Mouse (Mus musculus): ENCODE data around the gene Evl. TPM values are rescaled to one million over a fixed set of nuclear protein-coding genes. Genes with fewer than 3 reads are reported as not detected.

Evl gene
- total and polyA plus RNA-seq, 2 experiments from 2014 or later = 230 to 285 TPM

- Histone ChIP-seq H3K4me3 (ENCODE audit: low read depth, low read length) (no peak overlapping the region), H3K9me3 (ENCODE audit: low read length) (no peaks in the 10 kb centered on the region), H3K4me1 (ENCODE audit: insufficient read depth, low read length) (no peaks in the 10 kb centered on the region), H3K4me2 (ENCODE audit: low read depth, low read length, poor library complexity, severe bottlenecking) (no peak overlapping the region), H3K36me3 (ENCODE audit: insufficient read depth, low read length) (peaks cover 42% of the 10 kb centered on the region), H3K27ac (ENCODE audit: low read depth, low read length) (no peak overlapping the region), H3K27me3 (ENCODE audit: insufficient read depth, low read length) (no peaks in the 10 kb centered on the region), H3K9ac (replicated peaks; ENCODE audit: low read length, poor library complexity, severe bottlenecking) (no peak overlapping the region)
- TF ChIP-seq CTCF (IDR thresholded peaks at IDR 0.05) = peak; percentile 57
- 73% methylated on average over 6 of the region's 6 CpGs for WGBS
- peak; percentile 19 for DNase-seq (ENCODE audit: low spot score)
- no peak for ATAC-seq (ENCODE audit: low FRiP score)
Observed at GRCm38 (mm10) chr12:108686926-108687325, 132.4 kb downstream of the Evl start.

DNA sequence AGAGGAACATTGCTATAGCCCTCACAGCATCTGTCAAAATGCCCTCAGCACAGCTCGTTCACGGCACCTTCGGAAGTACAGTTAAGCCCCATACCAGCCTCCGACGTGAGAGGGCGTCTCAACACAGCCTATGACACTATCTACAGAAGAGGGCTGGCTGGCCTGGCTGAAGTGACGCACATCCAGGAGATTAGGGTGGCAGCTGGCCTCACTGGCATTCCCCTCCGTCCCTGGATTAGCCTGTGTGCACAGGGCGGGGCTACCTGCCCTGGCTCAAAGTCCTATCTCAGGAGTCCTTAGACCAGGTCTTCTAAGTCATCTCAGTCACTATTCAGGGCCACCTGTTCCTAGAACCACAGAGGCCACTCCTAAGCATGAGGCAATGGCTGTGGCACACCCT is 134.6 kb downstream of the Evl start:
- H3K4me1 ChIP-seq (ENCODE audit: insufficient read depth, low read length) = no peaks in the 10 kb centered on the region
- ATAC-seq (ENCODE audit: low FRiP score) = no peak
- H3K27ac ChIP-seq (ENCODE audit: low read depth, low read length) = no peak overlapping the region
- no peaks in the 10 kb centered on the region for H3K27me3 ChIP-seq (ENCODE audit: insufficient read depth, low read length)
- H3K9ac ChIP-seq (replicated peaks; ENCODE audit: low read length, poor library complexity, severe bottlenecking) = no peak overlapping the region
- peaks cover 22% of the 10 kb centered on the region for H3K36me3 ChIP-seq (ENCODE audit: insufficient read depth, low read length)
- H3K4me3 ChIP-seq (ENCODE audit: low read depth, low read length) = no peak overlapping the region
- WGBS = 90% methylated on average over 9 of the region's 9 CpGs
- no peak for TF ChIP-seq CTCF (IDR thresholded peaks at IDR 0.05)
- H3K9me3 ChIP-seq (ENCODE audit: low read length) = no peaks in the 10 kb centered on the region
- no peak for DNase-seq (ENCODE audit: low spot score)
- no peak overlapping the region for H3K4me2 ChIP-seq (ENCODE audit: low read depth, low read length, poor library complexity, severe bottlenecking)

DNA sequence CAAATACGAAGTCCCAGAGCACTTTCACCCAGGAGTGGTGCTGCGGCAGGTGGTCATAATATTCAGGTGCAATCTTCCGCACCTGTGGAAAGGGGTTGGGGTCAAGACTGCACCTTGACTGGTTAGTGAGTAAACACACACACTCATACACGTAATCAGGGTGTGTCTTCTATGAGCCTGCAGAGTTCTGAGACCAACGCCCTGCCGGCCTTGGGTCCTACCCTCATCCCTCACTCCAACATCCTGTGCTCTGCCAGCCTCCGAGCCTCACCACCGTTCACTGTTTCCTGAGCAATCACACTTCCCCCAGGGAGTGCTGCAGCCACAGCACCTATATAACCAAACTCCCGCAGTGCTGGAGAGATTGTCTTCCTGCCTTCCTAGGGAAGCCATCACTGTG is 136.0 kb downstream of the Evl start:
- Histone ChIP-seq H3K27me3 (ENCODE audit: insufficient read depth, low read length) (no peaks in the 10 kb centered on the region), H3K9me3 (ENCODE audit: low read length) (no peaks in the 10 kb centered on the region), H3K4me1 (ENCODE audit: insufficient read depth, low read length) (no peaks in the 10 kb centered on the region), H3K36me3 (ENCODE audit: insufficient read depth, low read length) (peaks cover 14% of the 10 kb centered on the region), H3K27ac (ENCODE audit: low read depth, low read length) (no peak overlapping the region), H3K9ac (replicated peaks; ENCODE audit: low read length, poor library complexity, severe bottlenecking) (no peak overlapping the region), H3K4me2 (ENCODE audit: low read depth, low read length, poor library complexity, severe bottlenecking) (no peak overlapping the region), H3K4me3 (ENCODE audit: low read depth, low read length) (no peak overlapping the region)
- no peak for TF ChIP-seq CTCF (IDR thresholded peaks at IDR 0.05)
- WGBS = 84% methylated on average over 9 of the region's 9 CpGs
- no peak for ATAC-seq (ENCODE audit: low FRiP score)
- DNase-seq (ENCODE audit: low spot score) = no peak

DNA sequence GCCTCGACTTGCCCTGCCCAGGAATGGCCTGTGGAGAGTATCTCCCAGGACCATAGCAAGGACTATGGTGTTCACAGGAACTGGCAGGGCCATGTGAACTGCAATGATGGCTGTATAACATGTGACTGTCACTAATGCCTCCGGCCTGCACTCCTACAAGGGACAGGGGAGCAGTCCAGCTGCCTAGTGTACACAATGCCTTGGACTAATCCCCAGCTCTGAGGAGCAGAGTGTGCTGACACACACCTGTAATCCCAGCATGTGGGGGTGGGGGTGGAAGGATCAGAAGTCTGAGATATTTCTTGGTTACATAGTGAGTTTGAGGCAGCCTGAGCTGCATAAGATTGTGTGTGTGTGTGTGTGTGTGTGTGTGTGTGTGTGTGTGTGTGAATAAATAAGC is 139.1 kb downstream of the Evl start:
- no peak overlapping the region for H3K4me2 ChIP-seq (ENCODE audit: low read depth, low read length, poor library complexity, severe bottlenecking)
- 67% methylated on average over 2 of the region's 2 CpGs for WGBS
- no peak overlapping the region for H3K9ac ChIP-seq (replicated peaks; ENCODE audit: low read length, poor library complexity, severe bottlenecking)
- ATAC-seq (ENCODE audit: low FRiP score) (no peak), DNase-seq (ENCODE audit: low spot score) (no peak)
- H3K27ac ChIP-seq (ENCODE audit: low read depth, low read length) = no peak overlapping the region
- H3K9me3 ChIP-seq (ENCODE audit: low read length) = no peaks in the 10 kb centered on the region
- no peak overlapping the region for H3K4me3 ChIP-seq (ENCODE audit: low read depth, low read length)
- H3K27me3 ChIP-seq (ENCODE audit: insufficient read depth, low read length) = no peaks in the 10 kb centered on the region
- no peaks in the 10 kb centered on the region for H3K4me1 ChIP-seq (ENCODE audit: insufficient read depth, low read length)
- peaks cover under 1% of the 10 kb centered on the region; the same call in 1 of the 2 replicates for H3K36me3 ChIP-seq (ENCODE audit: insufficient read depth, low read length)
- TF ChIP-seq CTCF (IDR thresholded peaks at IDR 0.05) = no peak

GRCm38 (mm10) chr12:108694223-108694622 is 139.7 kb downstream of the Evl start:
- no peak for ATAC-seq (ENCODE audit: low FRiP score)

GRCm38 (mm10) chr12:108698697-108699471 is 144.4 kb downstream of the Evl start:
- ATAC-seq (ENCODE audit: low FRiP score) = no peak
- Histone ChIP-seq H3K4me3 (ENCODE audit: low read depth, low read length) (no peak overlapping the region), H3K9ac (replicated peaks; ENCODE audit: low read length, poor library complexity, severe bottlenecking) (no peak overlapping the region), H3K4me1 (ENCODE audit: insufficient read depth, low read length) (peaks cover 5% of the 10 kb centered on the region; the same call in 1 of the 2 replicates), H3K4me2 (ENCODE audit: low read depth, low read length, poor library complexity, severe bottlenecking) (no peak overlapping the region), H3K27me3 (ENCODE audit: insufficient read depth, low read length) (peaks cover 26% of the 10 kb centered on the region), H3K27ac (ENCODE audit: low read depth, low read length) (no peak overlapping the region), H3K9me3 (ENCODE audit: low read length) (no peaks in the 10 kb centered on the region), H3K36me3 (ENCODE audit: insufficient read depth, low read length) (no peaks in the 10 kb centered on the region)
- DNase-seq (ENCODE audit: low spot score) = no peak
- no peak for TF ChIP-seq CTCF (IDR thresholded peaks at IDR 0.05)
- WGBS = 82% methylated on average over 11 of the region's 11 CpGs

More at GRCm38 (mm10) chr12:108694223-108694622, 139.7 kb downstream of the Evl start:
- Histone ChIP-seq H3K4me3 (ENCODE audit: low read depth, low read length) (no peak overlapping the region), H3K9ac (replicated peaks; ENCODE audit: low read length, poor library complexity, severe bottlenecking) (no peak overlapping the region), H3K36me3 (ENCODE audit: insufficient read depth, low read length) (no peaks in the 10 kb centered on the region), H3K9me3 (ENCODE audit: low read length) (no peaks in the 10 kb centered on the region), H3K27ac (ENCODE audit: low read depth, low read length) (no peak overlapping the region), H3K4me2 (ENCODE audit: low read depth, low read length, poor library complexity, severe bottlenecking) (no peak overlapping the region), H3K27me3 (ENCODE audit: insufficient read depth, low read length) (no peaks in the 10 kb centered on the region), H3K4me1 (ENCODE audit: insufficient read depth, low read length) (no peaks in the 10 kb centered on the region)
- no peak for DNase-seq (ENCODE audit: low spot score)
- WGBS = 95% methylated on average over 1 of the region's 1 CpGs
- TF ChIP-seq CTCF (IDR thresholded peaks at IDR 0.05) = no peak

All from midbrain, postnatal 0 days (tissue).